Mouse (Mus musculus): ENCODE measurements at regions not wholly inside any gene's neighbourhood (a gene's known extent, or its start where the extent isn't known, plus 50 kb on each side); places are given as distances from the start of the nearest gene placed in this dataset.
A peak's percentile ranks its signal among the peaks of the same experiment; 100 is the strongest.

- peak in 1 of 2 experiments; percentile 47 for DNase-seq (ENCODE audit: low spot score in 2 of 2)
Measured at GRCm38 (mm10) chr15:93881276-93881675, 285.6 kb upstream of the Prickle1 start.

- DNase-seq (ENCODE audit: low spot score in 2 of 2), result no peak
Measured at GRCm38 (mm10) chr15:93880302-93880701, 284.6 kb upstream of the Prickle1 start.

- DNase-seq (ENCODE audit: low spot score in 2 of 2), result peak in 1 of 2 experiments; percentile 39
Measured at GRCm38 (mm10) chr15:93879006-93879405, 283.3 kb upstream of the Prickle1 start.

- DNase-seq (ENCODE audit: low spot score in 2 of 2), result peak in 1 of 2 experiments; percentile 60
Measured at GRCm38 (mm10) chr15:93876335-93876734, 280.6 kb upstream of the Prickle1 start.

GRCm38 (mm10) chr15:93875685-93876084 is 280.0 kb upstream of the Prickle1 start:
- no peak for DNase-seq (ENCODE audit: low spot score in 2 of 2)

GRCm38 (mm10) chr15:93874206-93874605 is 278.5 kb upstream of the Prickle1 start:
- peak; percentile 68 to 69 for DNase-seq (ENCODE audit: low spot score in 2 of 2)

- DNase-seq (ENCODE audit: low spot score in 2 of 2), result no peak
Measured at GRCm38 (mm10) chr15:93857336-93857901, 261.7 kb upstream of the Prickle1 start.

- no peak for DNase-seq (ENCODE audit: low spot score in 2 of 2)
Measured at GRCm38 (mm10) chr15:93853221-93853620, 257.5 kb upstream of the Prickle1 start.

GRCm38 (mm10) chr15:93852126-93852525 is 256.4 kb upstream of the Prickle1 start:
- peak in 1 of 2 experiments; percentile 31 for DNase-seq (ENCODE audit: low spot score in 2 of 2)

- DNase-seq (ENCODE audit: low spot score in 2 of 2), result no peak
Measured at GRCm38 (mm10) chr15:93850388-93850787, 254.7 kb upstream of the Prickle1 start.

- no peak for DNase-seq (ENCODE audit: low spot score in 2 of 2)
Measured at GRCm38 (mm10) chr15:93848830-93849229, 253.1 kb upstream of the Prickle1 start.

- no peak for DNase-seq (ENCODE audit: low spot score in 2 of 2)
Measured at GRCm38 (mm10) chr15:93846797-93847196, 251.1 kb upstream of the Prickle1 start.

GRCm38 (mm10) chr15:93845801-93846200 is 250.1 kb upstream of the Prickle1 start:
- DNase-seq (ENCODE audit: low spot score in 2 of 2), result peak; percentile 72 to 85

- DNase-seq (ENCODE audit: low spot score in 2 of 2), result peak in 1 of 2 experiments; percentile 14
Measured at GRCm38 (mm10) chr15:93832956-93833355, 237.3 kb upstream of the Prickle1 start.

GRCm38 (mm10) chr15:93832431-93832936 is 236.8 kb upstream of the Prickle1 start:
- DNase-seq (ENCODE audit: low spot score in 2 of 2), result peak; percentile 63 to 78

GRCm38 (mm10) chr15:93831148-93831547 is 235.5 kb upstream of the Prickle1 start:
- DNase-seq (ENCODE audit: low spot score in 2 of 2), result peak; percentile 62 to 82

GRCm38 (mm10) chr15:93824729-93825694 is 229.3 kb upstream of the Prickle1 start:
- peak; percentile 69 to 83 for DNase-seq (ENCODE audit: low spot score in 2 of 2)

GRCm38 (mm10) chr15:93821236-93821635 is 225.5 kb upstream of the Prickle1 start:
- no peak for DNase-seq (ENCODE audit: low spot score in 2 of 2)

- DNase-seq (ENCODE audit: low spot score in 2 of 2), result no peak
Measured at GRCm38 (mm10) chr15:93812011-93812410, 216.3 kb upstream of the Prickle1 start.

GRCm38 (mm10) chr15:93807993-93808392 is 212.3 kb upstream of the Prickle1 start:
- DNase-seq (ENCODE audit: low spot score in 2 of 2), result no peak

- DNase-seq (ENCODE audit: low spot score in 2 of 2), result no peak
Measured at GRCm38 (mm10) chr15:93807505-93807904, 211.8 kb upstream of the Prickle1 start.

GRCm38 (mm10) chr15:93804703-93805102 is 209.0 kb upstream of the Prickle1 start:
- DNase-seq (ENCODE audit: low spot score in 2 of 2), result no peak

GRCm38 (mm10) chr15:93790531-93790930 is 194.8 kb upstream of the Prickle1 start:
- no peak for DNase-seq (ENCODE audit: low spot score in 2 of 2)

All from frontal cortex, postnatal 36 days (tissue).